Mouse (Mus musculus): ENCODE results near the gene Fras1. TPM values are rescaled to one million over a fixed set of nuclear protein-coding genes. Genes with fewer than 3 reads are reported as not detected.

Gene Fras1
- polyA plus RNA-seq, 1 experiment from 2014 or later: 4.2 TPM

GRCm38 (mm10) chr5:96622604-96623352 lies 249.0 kb downstream of the Fras1 start:
- Histone ChIP-seq H3K36me3 (ENCODE audit: control insufficient read depth, insufficient read depth, low read length) (no peaks in the 10 kb centered on the region), H3K4me1 (ENCODE audit: control insufficient read depth, insufficient read depth, low read length) (no peaks in the 10 kb centered on the region), H3K27ac (ENCODE audit: low read length) (no peak overlapping the region), H3K27me3 (ENCODE audit: control insufficient read depth, insufficient read depth, low read depth, low read length) (no peaks in the 10 kb centered on the region), H3K9ac (ENCODE audit: low read depth, low read length) (no peak overlapping the region), H3K4me3 (ENCODE audit: low read depth, low read length) (no peak overlapping the region), H3K4me2 (ENCODE audit: low read length) (no peak overlapping the region), H3K9me3 (replicated peaks; ENCODE audit: control insufficient read depth, low read length, poor library complexity, severe bottlenecking) (no peaks in the 10 kb centered on the region)
- 61% methylated on average over 5 of the region's 5 CpGs for WGBS
- ATAC-seq: no peak; the same call in 1 of the 2 replicates

- ATAC-seq: peak; percentile 85
- H3K4me2 ChIP-seq (ENCODE audit: low read length): 0 out of 2 replicates have a peak overlapping the region, but pooled peaks have one; percentile 16
- peaks cover 8% of the 10 kb centered on the region for H3K4me1 ChIP-seq (ENCODE audit: control insufficient read depth, insufficient read depth, low read length)
- no peaks in the 10 kb centered on the region for H3K27me3 ChIP-seq (ENCODE audit: control insufficient read depth, insufficient read depth, low read depth, low read length)
- H3K36me3 ChIP-seq (ENCODE audit: control insufficient read depth, insufficient read depth, low read length): no peaks in the 10 kb centered on the region
- H3K9ac ChIP-seq (ENCODE audit: low read depth, low read length): no peak overlapping the region
- no peaks in the 10 kb centered on the region for H3K9me3 ChIP-seq (replicated peaks; ENCODE audit: control insufficient read depth, low read length, poor library complexity, severe bottlenecking)
- H3K27ac ChIP-seq (ENCODE audit: low read length): no peak overlapping the region
- H3K4me3 ChIP-seq (ENCODE audit: low read depth, low read length): no peak overlapping the region
- WGBS: 52% methylated on average over 8 of the region's 8 CpGs
Observed at GRCm38 (mm10) chr5:96629851-96630250, 256.1 kb downstream of the Fras1 start.

GRCm38 (mm10) chr5:96635146-96635862 lies 261.5 kb downstream of the Fras1 start:
- Histone ChIP-seq H3K27me3 (ENCODE audit: control insufficient read depth, insufficient read depth, low read depth, low read length) (no peaks in the 10 kb centered on the region), H3K9me3 (replicated peaks; ENCODE audit: control insufficient read depth, low read length, poor library complexity, severe bottlenecking) (no peaks in the 10 kb centered on the region)

GRCm38 (mm10) chr5:96635866-96636265 lies 262.1 kb downstream of the Fras1 start:
- ATAC-seq: no peak
- no peak overlapping the region for H3K9ac ChIP-seq (ENCODE audit: low read depth, low read length)
- H3K27ac ChIP-seq (ENCODE audit: low read length): no peak overlapping the region
- no peaks in the 10 kb centered on the region for H3K9me3 ChIP-seq (replicated peaks; ENCODE audit: control insufficient read depth, low read length, poor library complexity, severe bottlenecking)
- H3K27me3 ChIP-seq (ENCODE audit: control insufficient read depth, insufficient read depth, low read depth, low read length): no peaks in the 10 kb centered on the region
- 77% methylated on average over 5 of the region's 5 CpGs for WGBS
- no peaks in the 10 kb centered on the region for H3K36me3 ChIP-seq (ENCODE audit: control insufficient read depth, insufficient read depth, low read length)
- no peak overlapping the region for H3K4me3 ChIP-seq (ENCODE audit: low read depth, low read length)
- H3K4me1 ChIP-seq (ENCODE audit: control insufficient read depth, insufficient read depth, low read length): no peaks in the 10 kb centered on the region
- H3K4me2 ChIP-seq (ENCODE audit: low read length): no peak overlapping the region

More at GRCm38 (mm10) chr5:96635146-96635862, 261.5 kb downstream of the Fras1 start:
- no peaks in the 10 kb centered on the region for H3K4me1 ChIP-seq (ENCODE audit: control insufficient read depth, insufficient read depth, low read length)
- 63% methylated on average over 17 of the region's 17 CpGs for WGBS
- H3K27ac ChIP-seq (ENCODE audit: low read length): no peak overlapping the region
- H3K36me3 ChIP-seq (ENCODE audit: control insufficient read depth, insufficient read depth, low read length): no peaks in the 10 kb centered on the region
- no peak overlapping the region for H3K9ac ChIP-seq (ENCODE audit: low read depth, low read length)
- ATAC-seq: 0 out of 2 replicates have a peak, but pooled peaks have one; percentile 20
- no peak overlapping the region for H3K4me2 ChIP-seq (ENCODE audit: low read length)
- no peak overlapping the region for H3K4me3 ChIP-seq (ENCODE audit: low read depth, low read length)

GRCm38 (mm10) chr5:96639213-96639910 lies 265.6 kb downstream of the Fras1 start:
- ATAC-seq: no peak

GRCm38 (mm10) chr5:96641297-96641696 lies 267.5 kb downstream of the Fras1 start:
- no peak overlapping the region for H3K9ac ChIP-seq (ENCODE audit: low read depth, low read length)
- H3K4me2 ChIP-seq (ENCODE audit: low read length): no peak overlapping the region
- 87% methylated on average over 2 of the region's 2 CpGs for WGBS
- H3K9me3 ChIP-seq (replicated peaks; ENCODE audit: control insufficient read depth, low read length, poor library complexity, severe bottlenecking): no peaks in the 10 kb centered on the region
- H3K27me3 ChIP-seq (ENCODE audit: control insufficient read depth, insufficient read depth, low read depth, low read length): no peaks in the 10 kb centered on the region
- H3K27ac ChIP-seq (ENCODE audit: low read length): no peak overlapping the region
- no peak overlapping the region for H3K4me3 ChIP-seq (ENCODE audit: low read depth, low read length)
- no peaks in the 10 kb centered on the region for H3K36me3 ChIP-seq (ENCODE audit: control insufficient read depth, insufficient read depth, low read length)
- ATAC-seq: no peak
- no peaks in the 10 kb centered on the region for H3K4me1 ChIP-seq (ENCODE audit: control insufficient read depth, insufficient read depth, low read length)

More at GRCm38 (mm10) chr5:96639213-96639910, 265.6 kb downstream of the Fras1 start:
- no peaks in the 10 kb centered on the region for H3K9me3 ChIP-seq (replicated peaks; ENCODE audit: control insufficient read depth, low read length, poor library complexity, severe bottlenecking)
- H3K4me1 ChIP-seq (ENCODE audit: control insufficient read depth, insufficient read depth, low read length): no peaks in the 10 kb centered on the region
- no peak overlapping the region for H3K4me2 ChIP-seq (ENCODE audit: low read length)
- H3K27ac ChIP-seq (ENCODE audit: low read length): no peak overlapping the region
- no peaks in the 10 kb centered on the region for H3K36me3 ChIP-seq (ENCODE audit: control insufficient read depth, insufficient read depth, low read length)
- no peak overlapping the region for H3K9ac ChIP-seq (ENCODE audit: low read depth, low read length)
- 81% methylated on average over 6 of the region's 6 CpGs for WGBS
- no peak overlapping the region for H3K4me3 ChIP-seq (ENCODE audit: low read depth, low read length)
- H3K27me3 ChIP-seq (ENCODE audit: control insufficient read depth, insufficient read depth, low read depth, low read length): no peaks in the 10 kb centered on the region

- Histone ChIP-seq H3K27ac (ENCODE audit: low read length) (no peak overlapping the region), H3K4me2 (ENCODE audit: low read length) (no peak overlapping the region), H3K27me3 (ENCODE audit: control insufficient read depth, insufficient read depth, low read depth, low read length) (no peaks in the 10 kb centered on the region), H3K4me1 (ENCODE audit: control insufficient read depth, insufficient read depth, low read length) (no peaks in the 10 kb centered on the region), H3K36me3 (ENCODE audit: control insufficient read depth, insufficient read depth, low read length) (no peaks in the 10 kb centered on the region), H3K9me3 (replicated peaks; ENCODE audit: control insufficient read depth, low read length, poor library complexity, severe bottlenecking) (no peaks in the 10 kb centered on the region), H3K9ac (ENCODE audit: low read depth, low read length) (no peak overlapping the region), H3K4me3 (ENCODE audit: low read depth, low read length) (no peak overlapping the region)
- WGBS: 61% methylated on average over 4 of the region's 4 CpGs
- ATAC-seq: no peak
Observed at GRCm38 (mm10) chr5:96675676-96676075, 301.9 kb downstream of the Fras1 start.

GRCm38 (mm10) chr5:96677498-96677897 lies 303.7 kb downstream of the Fras1 start:
- Histone ChIP-seq H3K9me3 (replicated peaks; ENCODE audit: control insufficient read depth, low read length, poor library complexity, severe bottlenecking) (no peaks in the 10 kb centered on the region), H3K4me2 (ENCODE audit: low read length) (no peak overlapping the region), H3K36me3 (ENCODE audit: control insufficient read depth, insufficient read depth, low read length) (no peaks in the 10 kb centered on the region), H3K4me1 (ENCODE audit: control insufficient read depth, insufficient read depth, low read length) (no peaks in the 10 kb centered on the region), H3K27me3 (ENCODE audit: control insufficient read depth, insufficient read depth, low read depth, low read length) (no peaks in the 10 kb centered on the region), H3K9ac (ENCODE audit: low read depth, low read length) (no peak overlapping the region), H3K4me3 (ENCODE audit: low read depth, low read length) (no peak overlapping the region), H3K27ac (ENCODE audit: low read length) (no peak overlapping the region)
- no peak for ATAC-seq
- WGBS: 21% methylated on average over 2 of the region's 2 CpGs
